Mouse (Mus musculus): ENCODE measurements around the gene Fggy.

DNA sequence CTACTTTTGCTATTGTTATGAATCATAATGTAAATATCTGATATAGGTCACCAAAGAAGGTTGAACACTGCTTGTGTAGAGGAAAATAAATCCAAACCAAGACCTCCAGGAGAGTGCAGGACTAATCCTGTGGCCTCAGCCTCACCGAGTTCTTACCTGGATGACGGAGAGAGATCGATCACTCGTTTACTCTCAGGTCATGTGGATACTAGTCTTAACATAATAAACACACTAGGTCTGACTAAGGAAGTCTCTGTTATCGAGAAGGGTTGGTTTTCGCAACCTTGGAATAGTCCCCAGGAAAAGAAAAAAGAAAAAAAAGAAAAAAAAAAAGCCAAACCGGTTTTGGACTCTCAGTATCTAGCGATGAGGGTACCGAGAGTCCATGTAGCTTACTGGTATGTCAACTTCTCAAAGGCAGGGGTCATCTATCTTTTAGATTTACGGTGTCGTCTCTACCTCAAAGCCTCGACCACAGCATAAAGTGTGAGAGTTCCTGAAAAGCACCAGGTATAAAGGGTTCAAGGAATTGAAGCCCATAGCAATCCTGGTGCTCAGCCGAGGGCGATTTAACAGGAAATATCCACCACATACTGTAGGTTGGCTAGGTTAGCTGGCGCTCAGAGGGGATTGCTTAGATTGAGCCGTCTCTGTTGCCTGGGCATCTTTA is 509 bp upstream of the Fggy start:
- TF ChIP-seq CTCF (IDR thresholded peaks at IDR 0.05; ENCODE audit: control insufficient read depth, insufficient read depth, insufficient read length), result no peak
- TF ChIP-seq MAX (IDR thresholded peaks at IDR 0.05), result no peak
- TF ChIP-seq USF1 (IDR thresholded peaks at IDR 0.05; ENCODE audit: low read depth), result no peak
- no peak for TF ChIP-seq MYOG (IDR thresholded peaks at IDR 0.05; ENCODE audit: control insufficient read depth, extremely low read depth, insufficient read length)
- no peak for TF ChIP-seq CEBPB (IDR thresholded peaks at IDR 0.05; ENCODE audit: low read depth)
- no peak for TF ChIP-seq MYOD1 (IDR thresholded peaks at IDR 0.05; ENCODE audit: control insufficient read depth, insufficient read length, low read depth)
